Comparison of ENCODE assay signal across 7 mouse cellular contexts in genomic region chr2:32236760-32237487, GRCm38 (mm10). TPM values are rescaled to one million over a fixed set of nuclear protein-coding genes. Genes with fewer than 3 reads are reported as not detected.
DNase-seq lines count a peak whose midpoint lies in the region; ATAC-seq lines count a peak whose summit lies in the region.

No protein-coding gene starts in this region.

- no peaks in the 10 kb centered on the region for H3K27me3 ChIP-seq in heart, embryonic 11.5 days (ENCODE audit: control insufficient read depth, insufficient read depth, low read length)
- no peaks in the 10 kb centered on the region for H3K27me3 ChIP-seq in kidney, embryonic 14.5 days (ENCODE audit: control insufficient read depth, insufficient read depth, low read length)
- no peaks in the 10 kb centered on the region for H3K27me3 ChIP-seq in neural tube, embryonic 14.5 days (ENCODE audit: control insufficient read depth, insufficient read depth, low read length)

- peaks cover 15% of the 10 kb centered on the region for H3K4me1 ChIP-seq in heart, embryonic 11.5 days (ENCODE audit: control insufficient read depth, insufficient read depth, low read length)
- H3K4me1 ChIP-seq in kidney, embryonic 14.5 days (ENCODE audit: control insufficient read depth, insufficient read depth, low read length), result peaks cover 13% of the 10 kb centered on the region
- H3K4me1 ChIP-seq in neural tube, embryonic 14.5 days (ENCODE audit: control insufficient read depth, insufficient read depth, low read length), result peaks cover 20% of the 10 kb centered on the region

- WGBS in heart, embryonic 11.5 days (ENCODE audit: insufficient replicate concordance), result 0% methylated on average over 20 of the region's 20 CpGs
- WGBS in kidney, embryonic 14.5 days, result 0% methylated on average over 20 of the region's 20 CpGs
- WGBS in neural tube, embryonic 14.5 days, result under 1% methylated on average over 20 of the region's 20 CpGs

- H3K36me3 ChIP-seq in heart, embryonic 11.5 days (ENCODE audit: control insufficient read depth, insufficient read depth, low read length), result peaks cover 2% of the 10 kb centered on the region; the same call in 1 of the 2 replicates
- H3K36me3 ChIP-seq in kidney, embryonic 14.5 days (ENCODE audit: control insufficient read depth, insufficient read depth, low read length), result peaks cover 26% of the 10 kb centered on the region
- H3K36me3 ChIP-seq in neural tube, embryonic 14.5 days (ENCODE audit: control insufficient read depth, insufficient read depth, low read length), result peaks cover 20% of the 10 kb centered on the region

- no peaks in the 10 kb centered on the region for H3K9me3 ChIP-seq in heart, embryonic 11.5 days (replicated peaks; ENCODE audit: control insufficient read depth, low read length)
- no peaks in the 10 kb centered on the region for H3K9me3 ChIP-seq in kidney, embryonic 14.5 days (ENCODE audit: control insufficient read depth, low read length)
- H3K9me3 ChIP-seq in neural tube, embryonic 14.5 days (ENCODE audit: control insufficient read depth, low read length), result no peaks in the 10 kb centered on the region

- peak; percentile 25 to 43 for DNase-seq in CD8-positive naive resting alpha-beta T cell, adult 2 months (ENCODE audit: low read depth in 2 of 2, low spot score in 2 of 2)
- DNase-seq in R1 (ENCODE audit: low read depth, low spot score), result peak; percentile 84
- DNase-seq in embryo, embryonic 11 days, result peak; percentile 83
- peak; percentile 36 to 58 for DNase-seq in lung, adult 18-20 months

- peak overlapping the region; percentile 84 for H3K27ac ChIP-seq in heart, embryonic 11.5 days (ENCODE audit: low read depth, low read length)
- peak overlapping the region; percentile 91 for H3K27ac ChIP-seq in kidney, embryonic 14.5 days (ENCODE audit: low read depth, low read length)
- peak overlapping the region; percentile 40; the same call in 1 of the 2 replicates for H3K27ac ChIP-seq in neural tube, embryonic 14.5 days (ENCODE audit: low read depth, low read length)

- peak overlapping the region; percentile 67 for H3K4me3 ChIP-seq in heart, embryonic 11.5 days (ENCODE audit: low read depth, low read length)
- peak overlapping the region; percentile 78 for H3K4me3 ChIP-seq in kidney, embryonic 14.5 days (ENCODE audit: low read length)
- peak overlapping the region; percentile 47 for H3K4me3 ChIP-seq in neural tube, embryonic 14.5 days (ENCODE audit: low read depth, low read length)

- peak; percentile 11 for ATAC-seq in heart, embryonic 11.5 days (replicated peaks; ENCODE audit: insufficient number of reproducible peaks, low FRiP score, low TSS enrichment)
- ATAC-seq in kidney, embryonic 14.5 days (ENCODE audit: low FRiP score, low TSS enrichment), result peak; percentile 30
- ATAC-seq in neural tube, embryonic 14.5 days (ENCODE audit: low read depth), result peak; percentile 38

- peak overlapping the region; percentile 91 for H3K4me2 ChIP-seq in heart, embryonic 11.5 days
- H3K4me2 ChIP-seq in kidney, embryonic 14.5 days (replicated peaks; ENCODE audit: low read depth, low read length), result peak overlapping the region; percentile 84
- peak overlapping the region; percentile 90 for H3K4me2 ChIP-seq in neural tube, embryonic 14.5 days (ENCODE audit: low read depth, low read length)

- peak overlapping the region; percentile 81 for H3K9ac ChIP-seq in heart, embryonic 11.5 days (ENCODE audit: low read depth, low read length)
- peak overlapping the region; percentile 77 for H3K9ac ChIP-seq in kidney, embryonic 14.5 days (ENCODE audit: low read depth, low read length)
- H3K9ac ChIP-seq in neural tube, embryonic 14.5 days (replicated peaks; ENCODE audit: low read depth, low read length), result peak overlapping the region; percentile 39

RNA-seq across cellular contexts. Expression of gene Pomt1, which starts 0.5 kb away (rescaled TPM):
- 12.9 and 15.3 TPM in 2 replicates for polyA plus RNA-seq in heart, embryonic 11.5 days (2014; fragmentation: Nextera tagmentation; extraction: Ambion mirVana)
- 22.3 and 24.4 TPM in 2 replicates for polyA plus RNA-seq in kidney, embryonic 14.5 days (2014; fragmentation: Nextera tagmentation; extraction: Ambion mirVana)
- 28.2 and 30.4 TPM in 2 replicates for polyA plus RNA-seq in neural tube, embryonic 14.5 days (2014; fragmentation: Nextera tagmentation; extraction: Ambion mirVana)

RNA-seq across cellular contexts. Expression of gene Uck1, which starts 23.0 kb away (rescaled TPM):
- 42.1 and 44.3 TPM in 2 replicates for polyA plus RNA-seq in heart, embryonic 11.5 days (2014; fragmentation: Nextera tagmentation; extraction: Ambion mirVana)
- 64.1 and 64.3 TPM in 2 replicates for polyA plus RNA-seq in kidney, embryonic 14.5 days (2014; fragmentation: Nextera tagmentation; extraction: Ambion mirVana)
- polyA plus RNA-seq in neural tube, embryonic 14.5 days (2014; fragmentation: Nextera tagmentation; extraction: Ambion mirVana), result 79.3 and 91.7 TPM in 2 replicates

RNA-seq across cellular contexts. Expression of gene Golga2, which starts 50.3 kb away (rescaled TPM):
- polyA plus RNA-seq in heart, embryonic 11.5 days (2014; fragmentation: Nextera tagmentation; extraction: Ambion mirVana), result 20.5 and 26.8 TPM in 2 replicates
- 12.4 and 21.3 TPM in 2 replicates for polyA plus RNA-seq in kidney, embryonic 14.5 days (2014; fragmentation: Nextera tagmentation; extraction: Ambion mirVana)
- polyA plus RNA-seq in neural tube, embryonic 14.5 days (2014; fragmentation: Nextera tagmentation; extraction: Ambion mirVana), result 25.4 and 31.7 TPM in 2 replicates

RNA-seq across cellular contexts. Expression of gene Swi5, which starts 51.0 kb away (rescaled TPM):
- 125 and 339 TPM in 2 replicates for polyA plus RNA-seq in heart, embryonic 11.5 days (2014; fragmentation: Nextera tagmentation; extraction: Ambion mirVana)
- 142 and 529 TPM in 2 replicates for polyA plus RNA-seq in kidney, embryonic 14.5 days (2014; fragmentation: Nextera tagmentation; extraction: Ambion mirVana)
- polyA plus RNA-seq in neural tube, embryonic 14.5 days (2014; fragmentation: Nextera tagmentation; extraction: Ambion mirVana), result 140 and 288 TPM in 2 replicates

Comparison
In these comparisons a context has a peak if more than half of its experiments do, and no peak if none do; other contexts are left out.
1. Peak in every context shown above with its lines: DNase-seq, ATAC-seq, H3K4me3 ChIP-seq and H3K27ac ChIP-seq.
2. DNase-seq: peak in every context shown above with its lines; median percentile 84 in R1; 83 in embryo, embryonic 11 days; 47 in lung, adult 18-20 months; 34 in CD8-positive naive resting alpha-beta T cell, adult 2 months.
3. H3K27ac ChIP-seq: peak in every context shown above with its lines; median percentile 91 in kidney, embryonic 14.5 days; 84 in heart, embryonic 11.5 days; 40 in neural tube, embryonic 14.5 days.